Mouse (Mus musculus) heart, embryonic 13.5 days (tissue): ENCODE data around the gene Ell2. TPM values are rescaled to one million over a fixed set of nuclear protein-coding genes. Genes with fewer than 3 reads are reported as not detected.
A peak's percentile ranks its signal among the peaks of the same experiment; 100 is the strongest.
"Not testable (repeated sequence)": the region's sequence is repeated elsewhere in the genome, so short reads cannot be mapped to it uniquely, and the experiment has no call there.

ENCODE experiments used
- ATAC-seq: fragments of 200-750 bp; cut with Nextera tagmentation; 2 replicates; pipeline ENCODE4 v1.8.0; 2017; ENCODE audit warnings: moderate TSS enrichment; ENCODE audit not compliant: insufficient number of reproducible peaks, low FRiP score, low TSS enrichment; ENCODE audit errors: extremely low read depth
- H3K27ac ChIP-seq: fragments of 300-500 bp; sonication (generic); replicated peaks from 2 replicates; pipeline ENCODE4 v1.5.1; 2015; ENCODE audit warnings: moderate library complexity, mild to moderate bottlenecking, inconsistent platforms
- H3K27me3 ChIP-seq: fragments of 300-500 bp; sonication (generic); replicated peaks from 2 replicates; pipeline ENCODE4 v1.6.1; 2015; ENCODE audit warnings: mild to moderate bottlenecking, inconsistent platforms
- H3K36me3 ChIP-seq: fragments of 300-500 bp; sonication (generic); 2 replicates; pipeline ENCODE4 v1.6.1; 2015; ENCODE audit warnings: mild to moderate bottlenecking, inconsistent platforms
- H3K4me1 ChIP-seq: fragments of 300-500 bp; sonication (generic); 2 replicates; pipeline ENCODE4 v1.6.1; 2015; ENCODE audit warnings: inconsistent platforms
- H3K4me2 ChIP-seq: fragments of 300-500 bp; sonication (generic); 2 replicates; pipeline ENCODE4 v1.6.1; 2015; ENCODE audit warnings: inconsistent platforms, mild to moderate bottlenecking, moderate library complexity
- H3K4me3 ChIP-seq: fragments of 300-500 bp; sonication (generic); 2 replicates; pipeline ENCODE4 v1.5.1; 2015; ENCODE audit warnings: moderate library complexity, mild to moderate bottlenecking, inconsistent platforms
- H3K9ac ChIP-seq: fragments of 300-500 bp; sonication (generic); 2 replicates; pipeline ENCODE4 v1.6.1; 2015; ENCODE audit warnings: inconsistent platforms, mild to moderate bottlenecking, moderate library complexity
- H3K9me3 ChIP-seq: fragments of 300-500 bp; sonication (generic); 2 replicates; pipeline ENCODE4 v1.6.1; 2016; ENCODE audit warnings: inconsistent platforms
- WGBS: fragments of 180-500 bp; shearing (Covaris S2); methylation state at CpG from one replicate; pipeline ENCODE4 v1.1.7; 2015; ENCODE audit warnings: mixed read lengths; 5-methylcytosine and 5-hydroxymethylcytosine counted together
- polyA plus RNA-seq: library from polyadenylated mRNA; unstranded; fragments of >200 nt; fragmentation: Nextera tagmentation; extraction: Ambion mirVana; gene quantifications from 2 replicates; pipeline ENCODE4 v1.2.1, GENCODE M21; 2015

Ell2 gene
- polyA plus RNA-seq, 1 experiment from 2014 or later: 4.8 TPM

DNA sequence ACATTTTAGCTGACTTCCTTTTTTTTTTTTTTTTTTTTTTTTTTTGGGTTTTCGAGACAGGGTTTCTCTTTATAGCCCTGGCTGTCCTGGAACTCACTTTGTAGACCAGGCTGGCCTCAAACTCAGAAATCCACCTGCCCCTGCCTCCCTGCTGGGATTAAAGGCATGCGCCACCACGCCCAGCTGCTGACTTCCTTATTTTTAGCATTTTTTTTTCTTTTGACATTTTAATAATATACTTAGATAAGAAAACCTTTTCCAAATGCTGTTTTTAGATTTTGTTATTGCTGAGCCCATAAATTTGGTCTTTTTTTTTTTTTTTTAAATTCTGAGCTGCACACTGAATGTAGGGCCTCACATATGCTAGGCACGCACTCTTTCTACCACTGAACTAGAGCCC, 5.0 kb downstream of the Ell2 start:
- ATAC-seq, H3K27ac ChIP-seq, H3K9ac ChIP-seq, H3K36me3 ChIP-seq, H3K4me3 ChIP-seq, H3K9me3 ChIP-seq, H3K27me3 ChIP-seq: not testable (repeated sequence)
- peak overlapping the region; percentile 35 for H3K4me2 ChIP-seq
- H3K4me1 ChIP-seq: peaks cover 19% of the 10 kb centered on the region
- 74% methylated on average over 4 of the region's 4 CpGs for WGBS

GRCm38 (mm10) chr13:75712544-75712943, 6.0 kb downstream of the Ell2 start:
- not testable (repeated sequence) for H3K27ac ChIP-seq, H3K4me3 ChIP-seq, H3K9me3 ChIP-seq, ATAC-seq, H3K36me3 ChIP-seq, H3K9ac ChIP-seq, H3K4me2 ChIP-seq, H3K27me3 ChIP-seq
- H3K4me1 ChIP-seq: peaks cover 19% of the 10 kb centered on the region
- 80% methylated on average over 4 of the region's 5 CpGs for WGBS

DNA sequence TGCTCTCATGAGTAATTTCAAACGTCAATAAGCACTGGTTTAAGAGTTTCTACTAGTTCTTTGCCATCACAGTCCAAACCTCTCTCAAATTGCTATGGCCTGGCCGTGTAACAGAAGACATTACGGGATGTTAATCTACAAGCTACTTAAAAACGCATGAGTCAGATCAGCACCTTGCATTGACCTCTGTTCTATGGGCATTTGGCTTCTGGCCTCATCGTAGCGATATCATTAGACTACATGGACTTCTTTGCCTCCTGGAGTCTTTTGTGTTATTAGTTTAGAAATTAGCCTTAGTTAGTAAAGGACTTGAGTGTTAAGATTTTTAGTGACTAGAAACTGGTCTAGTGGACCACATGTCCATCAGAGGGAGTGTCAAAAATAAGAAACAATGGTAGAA, 7.8 kb downstream of the Ell2 start:
- Histone ChIP-seq H3K27ac (no peak overlapping the region), H3K9ac (no peak overlapping the region), H3K4me3 (no peak overlapping the region), H3K27me3 (no peaks in the 10 kb centered on the region), H3K36me3 (no peaks in the 10 kb centered on the region), H3K4me2 (no peak overlapping the region), H3K9me3 (no peaks in the 10 kb centered on the region), H3K4me1 (peaks cover 10% of the 10 kb centered on the region)
- 73% methylated on average over 6 of the region's 6 CpGs for WGBS
- ATAC-seq: no peak

DNA sequence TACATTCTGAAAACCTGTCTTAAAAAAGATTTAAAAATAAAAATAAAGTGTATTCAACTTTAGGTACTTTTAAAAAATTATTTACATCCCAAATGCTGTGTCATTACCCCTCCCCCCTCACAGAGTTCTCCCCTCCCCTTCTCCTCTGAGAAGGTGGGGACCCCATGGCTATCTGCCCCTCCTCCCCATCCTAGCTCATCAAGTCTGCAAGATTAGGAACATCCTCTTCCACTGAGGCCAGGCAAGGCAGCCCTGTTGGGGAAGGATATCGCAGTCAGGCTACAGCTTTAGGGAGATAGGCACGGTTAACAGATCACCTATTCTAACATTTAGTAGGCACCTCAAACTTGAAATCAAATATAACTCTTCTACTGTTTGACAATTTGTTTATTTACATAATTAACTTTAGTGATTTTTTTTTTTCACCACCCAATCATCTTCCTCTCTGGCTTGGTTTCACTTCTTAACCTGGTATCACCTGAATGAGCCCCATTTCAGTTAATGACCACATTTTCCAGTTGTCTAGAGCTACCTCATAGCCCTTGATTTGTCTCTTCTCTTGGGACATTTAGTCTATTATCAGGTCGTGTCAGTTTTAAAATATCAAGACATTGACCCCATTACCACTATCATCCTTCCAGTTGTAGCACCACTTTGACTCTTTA, 11.2 kb downstream of the Ell2 start:
- Histone ChIP-seq H3K27ac (no peak overlapping the region), H3K4me1 (no peaks in the 10 kb centered on the region; the same call in 1 of the 2 replicates), H3K36me3 (no peaks in the 10 kb centered on the region), H3K4me2 (peak overlapping the region; percentile 27), H3K9me3 (no peaks in the 10 kb centered on the region), H3K9ac (no peak overlapping the region), H3K27me3 (no peaks in the 10 kb centered on the region), H3K4me3 (no peak overlapping the region)
- WGBS: 46% methylated on average over 3 of the region's 3 CpGs
- ATAC-seq: no peak

- no peak overlapping the region for H3K9ac ChIP-seq
- peak overlapping the region; percentile 27; the same call in 1 of the 2 replicates for H3K4me2 ChIP-seq
- H3K27me3 ChIP-seq: no peaks in the 10 kb centered on the region
- no peak overlapping the region for H3K27ac ChIP-seq
- H3K4me3 ChIP-seq: no peak overlapping the region
- no peaks in the 10 kb centered on the region for H3K4me1 ChIP-seq
- H3K9me3 ChIP-seq: no peaks in the 10 kb centered on the region
- no peak for ATAC-seq
- H3K36me3 ChIP-seq: no peaks in the 10 kb centered on the region
Observed at GRCm38 (mm10) chr13:75718376-75718775, 11.8 kb downstream of the Ell2 start.

GRCm38 (mm10) chr13:75719645-75720044, 13.1 kb downstream of the Ell2 start:
- Histone ChIP-seq H3K4me2 (0 out of 2 replicates have a peak overlapping the region, but pooled peaks have one; percentile 7), H3K4me3 (no peak overlapping the region), H3K27me3 (no peaks in the 10 kb centered on the region), H3K36me3 (no peaks in the 10 kb centered on the region), H3K9ac (no peak overlapping the region), H3K27ac (no peak overlapping the region), H3K4me1 (peaks cover 3% of the 10 kb centered on the region; the same call in 1 of the 2 replicates), H3K9me3 (no peaks in the 10 kb centered on the region)
- 57% methylated on average over 4 of the region's 4 CpGs for WGBS
- no peak for ATAC-seq

DNA sequence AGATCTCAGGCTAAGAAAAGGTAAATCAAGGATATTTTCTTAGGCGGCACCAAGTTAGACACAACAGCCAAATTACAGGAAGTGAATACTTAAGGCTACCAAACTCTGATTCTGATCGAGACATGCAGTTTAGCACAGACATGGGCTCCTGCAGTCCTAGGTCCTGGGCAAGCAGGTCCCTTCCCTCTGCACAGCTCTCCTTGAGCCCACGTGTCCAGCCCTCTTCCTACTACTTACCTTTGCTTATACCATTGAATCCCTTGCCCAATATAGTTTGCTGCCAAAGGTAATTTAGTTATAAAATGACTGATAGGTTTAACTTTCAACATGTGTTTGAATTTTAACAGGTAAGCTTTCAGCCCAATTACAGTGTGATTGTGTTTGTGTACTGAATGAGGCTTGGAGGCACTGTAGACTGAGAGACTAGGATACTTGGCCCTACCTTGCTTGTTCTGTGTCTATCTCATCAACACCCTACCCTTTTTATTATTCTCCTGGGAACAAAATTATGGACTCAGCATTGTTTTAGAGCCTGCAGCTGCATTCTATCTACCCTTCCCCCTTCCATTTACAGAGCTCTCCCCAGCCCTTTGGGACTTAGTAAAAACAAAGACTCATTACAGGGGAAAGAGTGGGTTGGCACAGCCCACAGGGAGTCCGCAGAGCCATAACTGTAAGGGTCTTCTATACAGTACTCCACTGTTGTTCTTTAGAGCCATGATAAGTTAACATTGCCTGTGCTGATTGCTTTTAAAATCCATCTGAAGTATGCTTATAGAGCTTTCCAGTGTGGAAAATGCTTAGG, 20.2 kb downstream of the Ell2 start:
- WGBS: 61% methylated on average over 4 of the region's 4 CpGs
- H3K4me2 ChIP-seq: no peak overlapping the region
- no peak for ATAC-seq

DNA sequence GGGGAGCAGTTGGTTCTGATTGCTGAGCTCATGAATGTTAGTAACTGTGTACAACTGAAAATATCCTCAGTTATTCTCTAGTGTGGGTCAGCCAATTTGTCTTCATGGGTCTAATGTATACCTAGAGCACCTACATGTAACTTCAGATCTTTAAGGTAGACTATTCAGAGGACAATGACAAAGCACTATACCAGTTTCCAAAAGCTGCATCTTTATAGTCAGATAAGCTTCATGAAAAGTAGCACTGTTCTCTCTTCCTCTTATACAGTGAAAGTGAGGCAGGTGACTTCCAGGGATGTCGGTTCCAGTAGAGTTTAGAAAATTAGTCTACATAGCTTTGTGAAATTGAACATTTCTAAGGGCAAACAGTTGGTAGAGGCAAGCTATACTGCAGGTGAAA, 21.4 kb downstream of the Ell2 start:
- no peak overlapping the region for H3K27ac ChIP-seq
- 76% methylated on average over 1 of the region's 1 CpGs for WGBS

More for the DNA sequence above, 20.2 kb downstream of the Ell2 start:
- Histone ChIP-seq H3K4me1 (peaks cover 15% of the 10 kb centered on the region), H3K36me3 (no peaks in the 10 kb centered on the region), H3K9me3 (no peaks in the 10 kb centered on the region), H3K4me3 (no peak overlapping the region), H3K9ac (no peak overlapping the region), H3K27ac (0 out of 2 replicates have a peak overlapping the region, but pooled peaks have one; percentile 12), H3K27me3 (no peaks in the 10 kb centered on the region)

GRCm38 (mm10) chr13:75729834-75730233, 23.3 kb downstream of the Ell2 start:
- H3K27ac ChIP-seq: no peak overlapping the region
- no peak overlapping the region for H3K4me3 ChIP-seq
- peaks cover 14% of the 10 kb centered on the region for H3K4me1 ChIP-seq
- H3K9me3 ChIP-seq: no peaks in the 10 kb centered on the region
- no peak overlapping the region for H3K9ac ChIP-seq
- no peak for ATAC-seq
- no peak overlapping the region; the same call in 1 of the 2 replicates for H3K4me2 ChIP-seq
- 69% methylated on average over 1 of the region's 1 CpGs for WGBS
- no peaks in the 10 kb centered on the region for H3K27me3 ChIP-seq
- no peaks in the 10 kb centered on the region for H3K36me3 ChIP-seq

More for the DNA sequence above, 21.4 kb downstream of the Ell2 start:
- Histone ChIP-seq H3K9me3 (no peaks in the 10 kb centered on the region), H3K4me3 (no peak overlapping the region), H3K27me3 (no peaks in the 10 kb centered on the region), H3K4me1 (peaks cover 15% of the 10 kb centered on the region), H3K36me3 (no peaks in the 10 kb centered on the region), H3K4me2 (no peak overlapping the region), H3K9ac (no peak overlapping the region)
- no peak for ATAC-seq

DNA sequence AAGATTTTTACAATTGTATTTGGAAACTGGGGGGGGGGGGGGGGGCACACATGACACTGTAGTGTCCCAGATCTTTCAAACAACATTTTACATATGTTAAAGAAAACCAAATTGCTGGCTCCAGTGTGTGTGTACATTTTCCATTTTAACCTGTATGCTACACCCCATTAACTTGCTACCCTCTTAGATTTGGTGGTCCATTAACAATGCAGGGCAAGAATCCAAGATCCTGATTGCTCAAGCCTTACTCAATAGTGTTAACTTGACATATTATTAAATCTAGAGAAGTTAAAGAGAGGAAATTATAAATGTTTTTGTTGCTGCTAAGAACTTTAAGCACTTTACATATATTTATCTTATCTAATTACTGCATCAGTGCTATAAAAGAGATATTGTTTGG, 24.2 kb downstream of the Ell2 start:
- peaks cover 14% of the 10 kb centered on the region for H3K4me1 ChIP-seq
- H3K4me3 ChIP-seq: no peak overlapping the region
- no peaks in the 10 kb centered on the region for H3K36me3 ChIP-seq
- no peak overlapping the region for H3K9ac ChIP-seq
- H3K9me3 ChIP-seq: no peaks in the 10 kb centered on the region
- H3K4me2 ChIP-seq: no peak overlapping the region
- H3K27me3 ChIP-seq: no peaks in the 10 kb centered on the region
- ATAC-seq: no peak
- H3K27ac ChIP-seq: no peak overlapping the region

- Histone ChIP-seq H3K4me1 (peaks cover 11% of the 10 kb centered on the region), H3K36me3 (no peaks in the 10 kb centered on the region), H3K9ac (no peak overlapping the region), H3K27ac (no peak overlapping the region), H3K9me3 (no peaks in the 10 kb centered on the region), H3K27me3 (no peaks in the 10 kb centered on the region), H3K4me2 (peak overlapping the region; percentile 18), H3K4me3 (no peak overlapping the region)
- no peak for ATAC-seq
- WGBS: 26% methylated on average over 3 of the region's 3 CpGs
Observed at GRCm38 (mm10) chr13:75733594-75734161, 27.1 kb downstream of the Ell2 start.
